Mouse (Mus musculus): ENCODE measurements around the gene Sult2b1. TPM values are rescaled to one million over a fixed set of nuclear protein-coding genes. Genes with fewer than 3 reads are reported as not detected.
A peak's percentile ranks its signal among the peaks of the same experiment; 100 is the strongest.

The Sult2b1 gene
- total RNA-seq, 2 experiments from 2014 or later: 11.8 to 12.0 TPM

DNA sequence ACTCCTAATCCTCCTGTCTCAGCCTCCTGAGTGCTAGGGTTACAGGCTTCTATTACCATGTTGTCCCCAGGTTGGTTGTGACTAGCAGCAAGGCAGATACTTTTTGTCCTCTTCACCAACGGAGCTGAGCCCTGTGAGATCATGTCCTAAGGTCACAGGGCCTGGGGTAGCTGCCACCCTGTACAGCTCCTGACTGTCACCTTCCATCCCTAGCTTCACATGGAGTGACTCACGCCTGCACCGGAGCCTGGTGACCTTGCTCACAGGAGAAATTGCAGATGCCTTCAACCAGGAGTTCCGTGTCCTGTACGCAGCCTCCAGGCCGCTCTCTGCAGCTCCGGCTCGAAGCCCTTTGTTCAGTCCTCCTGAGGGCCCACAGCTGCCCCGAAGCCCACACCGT, 58.0 kb downstream of the Sult2b1 start:
- DNase-seq (ENCODE audit: low spot score in 2 of 2): no peak

GRCm38 (mm10) chr7:45725713-45726112, 58.8 kb downstream of the Sult2b1 start, which contains the start of gene Spaca4:
Gene Spaca4 (minus strand): TSS chr7:45725813.
- DNase-seq (ENCODE audit: low spot score in 2 of 2): no peak

GRCm38 (mm10) chr7:45725151-45725550, 59.3 kb downstream of the Sult2b1 start:
- no peak for DNase-seq (ENCODE audit: low spot score in 2 of 2)

DNA sequence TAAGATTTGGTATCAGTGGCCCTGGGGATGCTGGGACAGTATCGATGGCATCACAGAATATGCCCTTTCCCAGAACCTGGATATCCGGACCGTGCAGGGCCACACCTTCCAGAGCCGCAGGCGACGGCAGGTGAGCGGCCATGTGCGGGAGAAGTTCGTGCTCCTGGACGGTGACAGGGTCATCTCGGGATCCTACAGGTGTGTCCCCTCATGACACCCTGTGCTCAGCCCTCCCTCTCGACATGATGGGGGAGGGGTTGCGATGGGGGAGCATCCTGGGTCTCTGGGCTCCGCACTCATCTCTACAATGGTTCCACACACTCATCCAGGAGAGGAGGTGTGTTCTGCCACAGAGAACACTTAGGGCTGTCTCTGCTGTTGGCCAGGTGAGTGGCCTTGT, 60.7 kb downstream of the Sult2b1 start:
- no peak for DNase-seq (ENCODE audit: low spot score in 2 of 2)

GRCm38 (mm10) chr7:45723301-45723700, 61.2 kb downstream of the Sult2b1 start:
- DNase-seq (ENCODE audit: low spot score in 2 of 2): no peak

- no peak for DNase-seq (ENCODE audit: low spot score in 2 of 2)
Observed at GRCm38 (mm10) chr7:45722348-45722713, 62.1 kb downstream of the Sult2b1 start.

DNA sequence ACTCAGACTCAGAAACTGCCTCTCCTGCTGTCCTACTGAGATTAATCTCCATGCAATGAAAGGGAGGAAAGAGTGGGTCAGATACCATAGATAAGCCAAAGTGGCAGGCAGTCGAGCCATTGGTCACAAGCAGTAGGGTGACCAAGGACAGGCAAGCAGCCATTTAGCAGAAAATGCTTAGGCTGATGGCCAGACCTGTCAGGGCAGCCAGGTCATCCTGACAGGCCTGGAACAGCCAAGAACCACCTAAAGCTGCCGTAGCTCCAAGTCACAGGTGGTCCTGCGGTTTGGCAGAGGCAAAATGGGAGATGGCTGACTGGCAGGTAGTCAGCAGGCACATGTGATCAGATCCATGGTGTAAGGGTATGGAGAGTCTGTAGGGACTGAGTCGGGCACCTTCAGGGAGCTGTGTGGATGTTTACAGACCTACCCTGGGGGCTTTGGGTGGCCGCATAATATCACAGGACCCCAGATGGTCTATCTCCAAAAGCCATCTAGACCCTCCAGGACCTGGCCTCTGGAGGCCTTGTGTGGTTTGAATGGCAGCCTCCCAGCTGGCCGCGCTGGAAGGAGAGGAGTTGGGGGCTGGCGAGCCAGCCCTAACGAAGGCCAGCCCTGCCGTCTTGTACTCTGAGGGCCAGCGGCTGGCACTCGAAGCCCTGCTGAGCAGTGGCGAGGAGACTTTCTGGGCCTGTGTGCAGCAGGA, 62.7 kb downstream of the Sult2b1 start:
- peak in 1 of 2 experiments; percentile 36 for DNase-seq (ENCODE audit: low spot score in 2 of 2)

DNA sequence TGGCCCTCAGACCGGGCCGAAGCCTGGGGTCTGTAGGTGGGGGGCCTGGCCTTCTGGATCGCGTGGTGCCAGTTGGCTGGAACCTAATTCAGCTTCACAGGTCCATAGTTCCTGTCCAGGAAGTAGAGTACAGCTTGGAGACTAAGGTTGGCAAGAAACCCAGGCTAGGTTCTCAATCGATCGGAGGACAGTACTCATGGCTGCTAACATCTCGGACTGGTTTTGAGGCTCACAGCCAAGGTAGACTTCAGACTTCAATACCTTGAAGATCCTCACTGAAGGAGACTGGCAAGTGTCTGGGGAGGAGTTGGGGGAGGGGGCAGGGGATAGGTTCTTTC, 63.3 kb downstream of the Sult2b1 start:
- no peak for DNase-seq (ENCODE audit: low spot score in 2 of 2)

DNA sequence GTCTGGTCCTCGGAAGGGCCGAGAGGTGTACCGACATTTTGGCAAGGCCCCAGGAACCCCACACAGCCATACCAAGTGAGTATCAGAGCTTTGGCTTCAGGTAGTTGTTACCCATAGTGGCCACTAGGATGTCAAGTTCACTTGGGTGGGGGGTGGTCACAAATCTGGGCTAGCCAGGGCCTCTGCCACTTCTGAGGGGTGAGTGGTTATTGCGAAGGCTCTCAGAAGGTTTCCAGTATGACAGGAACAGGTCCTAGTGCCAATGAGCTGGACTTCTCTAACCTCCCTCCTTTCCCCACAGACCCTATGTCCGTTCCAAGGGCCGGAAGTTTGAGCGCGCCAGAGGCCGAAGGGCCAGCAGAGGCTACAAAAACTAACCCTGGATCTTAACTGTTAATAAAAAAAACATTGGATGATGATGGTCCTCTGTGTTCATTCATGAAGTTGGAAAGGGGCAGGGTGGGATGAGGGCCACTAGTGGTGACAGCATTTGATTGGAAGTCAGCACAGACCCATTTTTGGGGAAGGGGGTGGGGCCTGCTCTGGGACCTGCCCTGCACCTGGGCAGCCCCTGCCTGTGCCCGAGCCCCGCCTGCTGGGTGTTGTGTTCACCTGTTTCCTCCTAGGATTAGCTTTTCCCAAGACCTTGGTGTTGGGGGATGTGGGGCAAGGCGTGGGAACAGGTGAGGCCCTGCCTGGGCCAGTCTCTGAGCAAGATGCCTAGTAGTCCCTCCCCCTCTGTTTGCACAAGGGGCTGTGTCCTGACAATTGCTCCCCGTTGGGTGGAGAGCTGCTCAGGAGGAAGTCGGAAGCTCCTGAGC, 63.8 kb downstream of the Sult2b1 start, which contains the start of gene Fam83e:
TSS of gene Fam83e (plus strand) at position 800 of the 821 bp plus-strand sequence.
- no peak for DNase-seq (ENCODE audit: low spot score in 2 of 2)

GRCm38 (mm10) chr7:45719738-45720412, 64.6 kb downstream of the Sult2b1 start:
- DNase-seq (ENCODE audit: low spot score in 2 of 2): peak in 1 of 2 experiments; percentile 3

GRCm38 (mm10) chr7:45719180-45719579, 65.3 kb downstream of the Sult2b1 start:
- peak in 1 of 2 experiments; percentile 2 for DNase-seq (ENCODE audit: low spot score in 2 of 2)

GRCm38 (mm10) chr7:45718331-45718730, 66.1 kb downstream of the Sult2b1 start:
- no peak for DNase-seq (ENCODE audit: low spot score in 2 of 2)

GRCm38 (mm10) chr7:45717918-45718297, 66.6 kb downstream of the Sult2b1 start, which contains the start of gene Sphk2:
Gene Sphk2 (minus strand): TSS chr7:45718002.
- peak; percentile 99 for DNase-seq (ENCODE audit: low spot score in 2 of 2)

GRCm38 (mm10) chr7:45716952-45717917, 67.2 kb downstream of the Sult2b1 start:
- peak in 1 of 2 experiments; percentile 15 for DNase-seq (ENCODE audit: low spot score in 2 of 2)

GRCm38 (mm10) chr7:45716460-45716857, 68.0 kb downstream of the Sult2b1 start:
- no peak for DNase-seq (ENCODE audit: low spot score in 2 of 2)

DNA sequence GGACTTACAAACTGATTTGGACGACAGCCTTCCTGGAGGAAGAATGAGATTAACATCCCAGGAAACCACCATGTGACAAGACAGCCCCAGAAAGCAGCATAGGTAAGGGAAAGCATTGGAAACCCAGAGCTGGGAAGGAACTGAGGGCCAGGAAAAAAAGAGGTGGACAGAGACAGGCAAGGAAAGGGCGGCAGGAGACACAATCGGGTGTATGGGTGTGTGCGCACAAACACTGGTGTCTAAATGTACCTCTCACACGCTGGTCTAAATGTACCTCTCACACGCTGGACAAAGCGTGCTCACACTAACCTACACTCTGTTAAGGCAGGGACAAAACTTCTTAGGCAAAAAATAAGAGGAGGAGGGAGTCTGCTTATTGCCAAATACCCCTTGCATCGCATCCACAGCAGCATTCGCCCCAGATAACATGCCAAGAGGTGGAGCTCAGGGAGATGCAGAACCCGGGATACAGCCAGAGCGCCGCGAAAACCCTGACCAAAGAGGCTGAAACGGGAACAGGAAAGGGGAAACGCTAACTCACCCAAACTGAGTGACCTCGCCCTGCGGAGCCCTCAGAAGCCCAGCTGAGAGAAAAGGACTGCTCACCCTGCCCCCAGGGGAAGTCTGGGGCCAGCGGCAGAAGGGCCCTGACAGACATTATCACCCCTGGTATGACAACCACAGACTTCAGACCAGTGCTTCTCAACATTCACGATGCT, 68.6 kb downstream of the Sult2b1 start:
- peak in 1 of 2 experiments; percentile 24 for DNase-seq (ENCODE audit: low spot score in 2 of 2)

DNA sequence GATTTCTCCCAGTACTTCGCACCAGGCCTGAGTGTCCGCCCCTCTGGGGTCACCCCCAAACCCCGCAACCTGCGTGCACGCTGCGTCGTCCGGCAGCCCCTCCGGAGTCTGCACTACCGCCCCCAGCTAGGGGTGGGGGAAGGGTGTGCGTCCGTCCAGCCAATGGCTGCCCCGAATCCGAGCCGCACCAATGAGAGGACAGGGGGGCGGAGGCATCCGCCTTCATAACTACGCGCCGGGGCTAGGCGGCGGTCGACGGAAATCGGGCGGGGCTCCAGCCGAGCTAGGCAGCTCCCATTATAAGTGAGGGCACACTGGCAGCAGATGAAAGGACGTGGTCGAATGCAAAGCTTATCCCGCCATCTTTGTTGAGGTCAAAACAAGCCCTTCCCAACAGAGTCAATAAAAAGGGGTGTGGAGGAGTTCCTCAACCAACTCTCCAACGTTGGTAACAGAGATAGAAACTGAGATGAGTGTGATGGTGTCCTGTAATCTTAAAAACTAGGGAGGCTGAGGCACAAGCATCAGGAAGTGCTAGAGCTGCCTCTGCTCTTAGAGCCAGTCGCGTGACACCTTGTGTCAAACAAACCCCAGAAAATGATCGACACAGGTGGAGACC, 69.3 kb downstream of the Sult2b1 start, which contains the start of gene Rpl18:
TSS of gene Rpl18 (plus strand) at position 368 of the 619 bp plus-strand sequence.
- peak; percentile 97 to 98 for DNase-seq (ENCODE audit: low spot score in 2 of 2)

DNA sequence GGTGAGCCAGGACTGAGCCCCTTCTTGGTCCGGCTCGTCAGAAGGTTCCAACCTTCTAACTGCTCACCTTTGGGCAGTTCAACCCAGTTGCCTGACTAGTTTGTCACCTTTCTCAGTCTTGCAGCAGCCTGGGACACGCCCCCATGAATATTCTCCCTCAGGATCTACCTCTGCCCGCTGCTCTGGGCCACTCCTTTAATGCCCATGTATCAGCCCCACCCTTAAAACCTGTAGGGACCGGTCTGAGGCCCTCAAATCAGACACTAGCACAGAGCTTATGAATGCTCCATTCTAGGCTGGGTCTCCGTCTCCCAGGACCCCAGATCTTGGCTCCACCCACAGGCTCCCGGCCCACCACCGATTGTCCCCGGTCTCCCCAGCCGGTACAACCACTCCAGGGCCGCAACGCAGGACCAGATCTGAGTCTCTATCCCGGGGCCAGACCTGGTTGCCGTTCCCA, 69.8 kb downstream of the Sult2b1 start:
- no peak for DNase-seq (ENCODE audit: low spot score in 2 of 2)

GRCm38 (mm10) chr7:45713881-45714520, 70.5 kb downstream of the Sult2b1 start:
- no peak for DNase-seq (ENCODE audit: low spot score in 2 of 2)
